ENCODE assay signal across 8 mouse cellular contexts in the genomic region with DNA sequence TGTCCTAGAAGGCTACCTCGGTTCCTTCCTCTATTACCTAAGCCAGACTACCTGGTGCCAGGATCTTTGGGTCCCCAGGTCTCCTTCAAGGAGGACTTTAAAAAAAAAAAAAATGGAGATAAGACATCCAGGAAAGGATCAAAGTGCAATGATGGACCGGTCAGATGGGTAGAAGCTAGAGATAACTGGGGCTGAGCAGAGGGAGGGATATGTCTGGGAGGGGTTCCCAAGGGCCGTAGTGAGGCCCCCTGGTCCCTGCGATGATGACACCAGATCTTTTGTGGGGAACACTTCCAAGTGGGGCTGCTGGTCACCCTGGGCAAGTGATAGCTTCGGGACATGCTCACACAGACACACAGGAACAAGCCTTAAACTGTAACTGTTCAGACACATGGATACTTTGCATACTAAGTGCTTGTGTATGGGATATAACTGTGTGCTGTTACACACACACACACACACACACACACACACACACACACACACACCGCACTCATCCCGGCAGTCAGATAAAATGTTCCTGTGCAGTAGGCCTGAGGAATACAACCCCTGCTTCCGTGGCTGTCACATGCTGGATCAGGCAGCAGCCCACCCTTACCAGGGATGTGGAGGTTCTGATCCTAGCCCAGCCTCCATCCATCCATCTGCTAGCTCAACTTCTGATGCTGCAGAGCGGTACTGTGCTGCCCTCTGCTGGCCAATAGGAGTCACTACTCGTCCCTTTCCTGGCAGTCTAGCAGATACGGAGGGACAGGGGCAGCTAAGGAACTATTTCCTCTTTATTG.
A peak's percentile ranks its signal among the peaks of the same experiment; 100 is the strongest.
DNase-seq lines count a peak whose midpoint lies in the region; ATAC-seq lines count a peak whose summit lies in the region.

No protein-coding gene starts in this region.

- peak; percentile 70 for ATAC-seq in forebrain, embryonic 14.5 days
- ATAC-seq in hindbrain, embryonic 12.5 days (ENCODE audit: low FRiP score), result peak; percentile 47; the same call in 1 of the 2 replicates
- ATAC-seq in inflammation-experienced regulatory T-cells, adult 6 months, result no peak

- no peak overlapping the region for H3K27ac ChIP-seq in forebrain, embryonic 14.5 days (ENCODE audit: low read depth, low read length)
- H3K27ac ChIP-seq in hindbrain, embryonic 12.5 days, result no peak overlapping the region

- H3K9ac ChIP-seq in forebrain, embryonic 14.5 days (ENCODE audit: low read length), result no peak overlapping the region
- no peak overlapping the region for H3K9ac ChIP-seq in hindbrain, embryonic 12.5 days

- no peak overlapping the region for H3K4me2 ChIP-seq in forebrain, embryonic 14.5 days (ENCODE audit: low read length)
- no peak overlapping the region for H3K4me2 ChIP-seq in hindbrain, embryonic 12.5 days (replicated peaks)

- no peaks in the 10 kb centered on the region for H3K27me3 ChIP-seq in forebrain, embryonic 14.5 days (replicated peaks; ENCODE audit: control insufficient read depth, insufficient read depth, low read length)
- no peaks in the 10 kb centered on the region; the same call in 1 of the 2 replicates for H3K27me3 ChIP-seq in hindbrain, embryonic 12.5 days

- 60% methylated on average over 11 of the region's 11 CpGs for WGBS in forebrain, embryonic 14.5 days
- 57% methylated on average over 11 of the region's 11 CpGs for whole genome bisulfite sequencing in hindbrain, embryonic 12.5 days

- H3K4me3 ChIP-seq in forebrain, embryonic 14.5 days (ENCODE audit: low read depth, low read length), result no peak overlapping the region
- no peak overlapping the region for H3K4me3 ChIP-seq in hindbrain, embryonic 12.5 days

- H3K9me3 ChIP-seq in forebrain, embryonic 14.5 days (replicated peaks; ENCODE audit: control insufficient read depth, low read length), result no peaks in the 10 kb centered on the region
- H3K9me3 ChIP-seq in hindbrain, embryonic 12.5 days (replicated peaks), result no peaks in the 10 kb centered on the region

- peak; percentile 70 for DNase-seq in MN1 (ENCODE audit: low spot score)
- peak; percentile 59 for DNase-seq in c-Kit-positive CD71-positive TER-119-negative erythroid progenitor cells, embryonic 14.5 days (ENCODE audit: low read depth)
- DNase-seq in forebrain, embryonic 14.5 days (ENCODE audit: low spot score), result peak; percentile 91
- peak; percentile 51 to 77 for DNase-seq in layer of hippocampus, postnatal 25 days (ENCODE audit: extremely low spot score in 1 of 2, low spot score in 1 of 2)
- DNase-seq in lung, postnatal 4 days, result peak; percentile 50 to 70
- peak; percentile 86 for DNase-seq in retina, postnatal 1 day

- H3K36me3 ChIP-seq in forebrain, embryonic 14.5 days (ENCODE audit: control insufficient read depth, insufficient read depth, low read length), result no peaks in the 10 kb centered on the region
- H3K36me3 ChIP-seq in hindbrain, embryonic 12.5 days, result no peaks in the 10 kb centered on the region

- no peaks in the 10 kb centered on the region for H3K4me1 ChIP-seq in forebrain, embryonic 14.5 days (ENCODE audit: control insufficient read depth, insufficient read depth, low read length)
- no peaks in the 10 kb centered on the region for H3K4me1 ChIP-seq in hindbrain, embryonic 12.5 days
